Mouse (Mus musculus) forebrain, postnatal 0 days (tissue): ENCODE measurements around the gene Tmem30c. TPM values are rescaled to one million over a fixed set of nuclear protein-coding genes. Genes with fewer than 3 reads are reported as not detected.

Experiments used
- ATAC-seq: fragments of 200-750 bp; cut with Nextera tagmentation; 2 replicates; pipeline ENCODE4 v1.8.0; 2017; ENCODE audit warnings: mild to moderate bottlenecking, moderate library complexity
- DNase-seq: peaks from one replicate; pipeline ENCODE4 v3.0.0-alpha.2; 2015
- H3K27ac ChIP-seq: fragments of 300-500 bp; sonication (generic); 2 replicates; pipeline ENCODE4 v1.5.1; 2014; ENCODE audit warnings: low read depth, mild to moderate bottlenecking, antibody characterized with exemption, low read length, moderate library complexity, mixed read lengths
- H3K27me3 ChIP-seq: fragments of 300-500 bp; sonication (generic); 2 replicates; pipeline ENCODE4 v1.6.1; 2014; ENCODE audit warnings: mild to moderate bottlenecking, low read length, mixed read lengths; ENCODE audit not compliant: insufficient read depth
- H3K36me3 ChIP-seq: fragments of 300-500 bp; sonication (generic); 2 replicates; pipeline ENCODE4 v1.6.1; 2014; ENCODE audit warnings: mild to moderate bottlenecking, moderate library complexity; ENCODE audit not compliant: insufficient read depth
- H3K4me1 ChIP-seq: fragments of 300-500 bp; sonication (generic); 2 replicates; pipeline ENCODE4 v1.6.1; 2014; ENCODE audit warnings: antibody characterized with exemption; ENCODE audit not compliant: insufficient read depth
- H3K4me2 ChIP-seq: fragments of 300-500 bp; sonication (generic); 2 replicates; pipeline ENCODE4 v1.6.1; 2014; ENCODE audit warnings: low read depth, mild to moderate bottlenecking, moderate library complexity
- H3K4me3 ChIP-seq: fragments of 300-500 bp; sonication (generic); 2 replicates; pipeline ENCODE4 v1.5.1; 2014; ENCODE audit warnings: low read depth, low read length, mixed read lengths
- H3K9ac ChIP-seq: fragments of 300-500 bp; sonication (generic); 2 replicates; pipeline ENCODE4 v1.6.1; 2014; ENCODE audit warnings: mild to moderate bottlenecking
- H3K9me3 ChIP-seq: fragments of 300-500 bp; sonication (generic); 2 replicates; pipeline ENCODE4 v1.6.1; 2016; ENCODE audit warnings: low read length
- CTCF ChIP-seq: sonication (generic); IDR thresholded peaks from 2 replicates; pipeline ENCODE4 v1.5.1; 2016; ENCODE audit warnings: antibody characterized with exemption, control low read depth, low read depth
- WGBS: fragments of 180-500 bp; shearing (Covaris S2); extraction: QIAGEN DNeasy Blood & Tissue Kit; methylation state at CpG from one replicate; pipeline ENCODE4 v1.1.7; 2014; 5-methylcytosine and 5-hydroxymethylcytosine counted together
- polyA plus RNA-seq: library from polyadenylated mRNA; unstranded; fragments of >200 nt; fragmentation: Nextera tagmentation; extraction: Ambion mirVana; gene quantifications from 2 replicates; pipeline ENCODE4 v1.2.1, GENCODE M21; 2015
- total RNA-seq: library from RNA; depleted of rRNA; stranded (reverse); fragments of >200 nt; gene quantifications from 2 replicates; pipeline ENCODE4 v1.2.3, GENCODE M21; 2014; rRNA removed

The Tmem30c gene
- total and polyA plus RNA-seq, 2 experiments from 2014 or later: 0.24 to 0.27 TPM

GRCm38 (mm10) chr16:57231089-57231936 lies 61.4 kb downstream of the Tmem30c start, which contains the start of gene Tbc1d23:
TSS of gene Tbc1d23 (minus strand) at chr16:57231504.
- H3K4me1 ChIP-seq: 0 out of 2 replicates have a peak, but pooled peaks cover 3% of the 10 kb centered on the region
- peak; percentile 100 for ATAC-seq
- WGBS: under 1% methylated on average over 42 of the region's 42 CpGs

GRCm38 (mm10) chr16:57226444-57226843 lies 66.2 kb downstream of the Tmem30c start:
- 0 out of 2 replicates have a peak, but pooled peaks cover 3% of the 10 kb centered on the region for H3K4me1 ChIP-seq
- no peaks in the 10 kb centered on the region for H3K36me3 ChIP-seq
- no peak overlapping the region for H3K9ac ChIP-seq
- no peak overlapping the region for H3K4me3 ChIP-seq
- no peak overlapping the region for H3K4me2 ChIP-seq
- no peaks in the 10 kb centered on the region for H3K27me3 ChIP-seq
- WGBS: 92% methylated on average over 5 of the region's 5 CpGs
- DNase-seq (no peak), ATAC-seq (no peak)
- no peak overlapping the region for H3K27ac ChIP-seq
- no peaks in the 10 kb centered on the region for H3K9me3 ChIP-seq
- no peak for TF ChIP-seq CTCF

More at GRCm38 (mm10) chr16:57231089-57231936, 61.4 kb downstream of the Tmem30c start, which contains the start of gene Tbc1d23:
- Histone ChIP-seq H3K9ac (peak within 1 kb of the TSS; percentile 91), H3K9me3 (no peaks in the 10 kb centered on the region), H3K4me2 (peak within 1 kb of the TSS; percentile 74), H3K27ac (peak within 1 kb of the TSS; percentile 89), H3K36me3 (no peaks in the 10 kb centered on the region), H3K4me3 (peak within 1 kb of the TSS; percentile 98), H3K27me3 (no peaks in the 10 kb centered on the region)
- 0 out of 2 replicates have a peak, but pooled peaks have one; percentile 5 for TF ChIP-seq CTCF
- peak; percentile 98 for DNase-seq

GRCm38 (mm10) chr16:57220361-57220760 lies 72.3 kb downstream of the Tmem30c start:
- Histone ChIP-seq H3K4me3 (no peak overlapping the region), H3K27me3 (no peaks in the 10 kb centered on the region), H3K4me1 (no peaks in the 10 kb centered on the region), H3K4me2 (no peak overlapping the region), H3K9me3 (no peaks in the 10 kb centered on the region), H3K9ac (no peak overlapping the region), H3K27ac (no peak overlapping the region), H3K36me3 (peaks cover 11% of the 10 kb centered on the region; the same call in 1 of the 2 replicates)
- 95% methylated on average over 6 of the region's 6 CpGs for WGBS
- no peak for ATAC-seq
- no peak for DNase-seq
- no peak for TF ChIP-seq CTCF

Other genes with a start within 250 kb of the Tmem30c start
- gene Tmem45a2, start 221.5 kb downstream of the Tmem30c start, total RNA-seq: 0.05 and 0.15 TPM in 2 replicates
- gene Tmem45a2, start 221.5 kb downstream of the Tmem30c start, polyA plus RNA-seq: 0.10 TPM in 1 of 2 replicates, not detected in the other
- 129 and 138 TPM in 2 replicates for gene Tomm70a, start 171.2 kb downstream of the Tmem30c start, total RNA-seq
- 59.3 and 65.7 TPM in 2 replicates for gene Tomm70a, start 171.2 kb downstream of the Tmem30c start, polyA plus RNA-seq
- 23.7 and 28.5 TPM in 2 replicates for gene Nit2, start 125.5 kb downstream of the Tmem30c start, total RNA-seq
- gene Nit2, start 125.5 kb downstream of the Tmem30c start, polyA plus RNA-seq: 38.8 and 41.4 TPM in 2 replicates
- 75.8 and 89.1 TPM in 2 replicates for gene Tbc1d23, start 61.4 kb downstream of the Tmem30c start, total RNA-seq
- gene Tbc1d23, start 61.4 kb downstream of the Tmem30c start, polyA plus RNA-seq: 29.3 and 33.5 TPM in 2 replicates
- 1.3 and 1.8 TPM in 2 replicates for gene Filip1l, start 60.2 kb upstream of the Tmem30c start, total RNA-seq
- gene Filip1l, start 60.2 kb upstream of the Tmem30c start, polyA plus RNA-seq: 1.7 and 1.8 TPM in 2 replicates